Mouse (Mus musculus) heart, embryonic 13.5 days (tissue): Measurements from ENCODE around the gene Gstp3. TPM values are rescaled to one million over a fixed set of nuclear protein-coding genes. Genes with fewer than 3 reads are reported as not detected.
"Not testable (repeated sequence)": the region's sequence is repeated elsewhere in the genome, so short reads cannot be mapped to it uniquely, and the experiment has no call there.

Experiments used
- ATAC-seq: fragments of 200-750 bp; cut with Nextera tagmentation; 2 replicates; pipeline ENCODE4 v1.8.0; 2017; ENCODE audit warnings: moderate TSS enrichment; ENCODE audit not compliant: insufficient number of reproducible peaks, low FRiP score, low TSS enrichment; ENCODE audit errors: extremely low read depth
- H3K27ac ChIP-seq: fragments of 300-500 bp; sonication (generic); replicated peaks from 2 replicates; pipeline ENCODE4 v1.5.1; 2015; ENCODE audit warnings: moderate library complexity, mild to moderate bottlenecking, inconsistent platforms
- H3K27me3 ChIP-seq: fragments of 300-500 bp; sonication (generic); replicated peaks from 2 replicates; pipeline ENCODE4 v1.6.1; 2015; ENCODE audit warnings: mild to moderate bottlenecking, inconsistent platforms
- H3K36me3 ChIP-seq: fragments of 300-500 bp; sonication (generic); 2 replicates; pipeline ENCODE4 v1.6.1; 2015; ENCODE audit warnings: mild to moderate bottlenecking, inconsistent platforms
- H3K4me1 ChIP-seq: fragments of 300-500 bp; sonication (generic); 2 replicates; pipeline ENCODE4 v1.6.1; 2015; ENCODE audit warnings: inconsistent platforms
- H3K4me2 ChIP-seq: fragments of 300-500 bp; sonication (generic); 2 replicates; pipeline ENCODE4 v1.6.1; 2015; ENCODE audit warnings: inconsistent platforms, mild to moderate bottlenecking, moderate library complexity
- H3K4me3 ChIP-seq: fragments of 300-500 bp; sonication (generic); 2 replicates; pipeline ENCODE4 v1.5.1; 2015; ENCODE audit warnings: moderate library complexity, mild to moderate bottlenecking, inconsistent platforms
- H3K9ac ChIP-seq: fragments of 300-500 bp; sonication (generic); 2 replicates; pipeline ENCODE4 v1.6.1; 2015; ENCODE audit warnings: inconsistent platforms, mild to moderate bottlenecking, moderate library complexity
- H3K9me3 ChIP-seq: fragments of 300-500 bp; sonication (generic); 2 replicates; pipeline ENCODE4 v1.6.1; 2016; ENCODE audit warnings: inconsistent platforms
- WGBS: fragments of 180-500 bp; shearing (Covaris S2); methylation state at CpG from one replicate; pipeline ENCODE4 v1.1.7; 2015; ENCODE audit warnings: mixed read lengths; 5-methylcytosine and 5-hydroxymethylcytosine counted together
- polyA plus RNA-seq: library from polyadenylated mRNA; unstranded; fragments of >200 nt; fragmentation: Nextera tagmentation; extraction: Ambion mirVana; gene quantifications from 2 replicates; pipeline ENCODE4 v1.2.1, GENCODE M21; 2015

The Gstp3 gene
- polyA plus RNA-seq, 1 experiment from 2014 or later: 0.29 TPM

DNA sequence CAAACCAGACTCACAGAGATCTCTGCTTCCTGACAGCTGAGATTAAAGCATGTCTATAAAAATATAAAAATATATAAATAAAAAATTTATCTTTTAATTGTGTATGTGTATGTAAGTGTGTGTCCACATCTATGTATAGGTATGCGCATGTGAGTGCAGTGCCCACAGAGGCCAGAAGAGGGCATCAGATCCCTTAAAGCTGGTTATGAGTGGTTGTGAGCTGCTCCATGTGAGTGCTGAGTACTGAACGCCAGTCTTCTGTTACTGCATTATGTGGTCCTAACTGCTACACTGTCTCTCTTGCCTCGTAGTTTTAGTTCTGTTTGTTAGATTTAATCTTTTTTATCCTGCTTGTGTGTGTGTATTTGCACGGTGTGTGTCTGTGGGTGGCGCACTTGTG lies 8.4 kb downstream of the Gstp3 start:
- Histone ChIP-seq H3K27ac (no peak overlapping the region), H3K36me3 (no peaks in the 10 kb centered on the region), H3K9ac (no peak overlapping the region), H3K4me2 (no peak overlapping the region), H3K27me3 (no peaks in the 10 kb centered on the region), H3K9me3 (0 out of 2 replicates have a peak, but pooled peaks cover 4% of the 10 kb centered on the region), H3K4me1 (peaks cover 16% of the 10 kb centered on the region), H3K4me3 (no peak overlapping the region)
- 87% methylated on average over 5 of the region's 5 CpGs for WGBS
- no peak for ATAC-seq

DNA sequence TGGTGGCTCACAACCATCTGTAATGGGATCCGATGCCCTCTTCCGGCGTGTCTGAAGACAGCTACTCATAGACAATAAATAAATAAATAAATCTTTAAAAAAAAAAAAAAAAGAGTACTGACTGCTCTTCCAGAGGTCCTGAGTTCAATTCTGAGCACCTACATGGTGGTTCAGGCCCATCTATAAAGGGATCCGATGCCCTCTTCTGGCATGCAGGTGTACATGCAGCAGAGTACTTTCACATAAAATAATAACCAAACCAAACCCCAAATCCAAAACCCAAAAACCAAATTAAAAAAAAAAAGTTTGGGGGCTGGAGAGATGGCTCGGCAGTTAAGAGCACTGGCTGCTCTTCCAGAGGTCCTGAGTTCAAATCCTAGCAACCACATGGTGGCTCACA lies 10.3 kb downstream of the Gstp3 start:
- not testable (repeated sequence) for H3K27me3 ChIP-seq, H3K27ac ChIP-seq, H3K9ac ChIP-seq, H3K36me3 ChIP-seq, H3K9me3 ChIP-seq, ATAC-seq, H3K4me3 ChIP-seq, H3K4me1 ChIP-seq, H3K4me2 ChIP-seq
- 76% methylated on average over 5 of the region's 5 CpGs for WGBS

DNA sequence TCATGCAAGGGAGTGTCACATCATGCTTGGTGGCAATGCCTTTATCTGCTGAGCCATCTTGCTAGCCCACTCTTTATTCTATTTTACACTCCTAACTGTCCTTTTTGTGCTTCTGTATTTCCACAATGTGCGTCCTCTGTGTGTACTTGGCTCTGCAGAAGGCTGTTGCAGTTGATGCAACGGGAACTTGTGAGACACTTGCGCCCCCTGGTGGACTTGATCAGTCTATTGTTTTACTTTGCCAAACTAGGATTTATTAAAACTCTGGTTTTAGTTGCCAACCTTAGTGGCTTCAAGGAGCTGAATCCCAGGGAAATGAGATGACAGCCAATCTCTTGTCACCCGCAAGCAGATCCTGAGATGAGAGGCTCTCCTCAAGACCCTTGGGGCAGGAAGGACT lies 11.5 kb downstream of the Gstp3 start:
- 0 out of 2 replicates have a peak, but pooled peaks cover 4% of the 10 kb centered on the region for H3K9me3 ChIP-seq
- no peak overlapping the region for H3K4me3 ChIP-seq
- no peak overlapping the region for H3K9ac ChIP-seq
- peaks cover 10% of the 10 kb centered on the region for H3K4me1 ChIP-seq
- no peaks in the 10 kb centered on the region for H3K27me3 ChIP-seq
- no peak overlapping the region for H3K27ac ChIP-seq
- H3K36me3 ChIP-seq: no peaks in the 10 kb centered on the region
- WGBS: 21% methylated on average over 4 of the region's 4 CpGs
- no peak overlapping the region for H3K4me2 ChIP-seq
- ATAC-seq: no peak

DNA sequence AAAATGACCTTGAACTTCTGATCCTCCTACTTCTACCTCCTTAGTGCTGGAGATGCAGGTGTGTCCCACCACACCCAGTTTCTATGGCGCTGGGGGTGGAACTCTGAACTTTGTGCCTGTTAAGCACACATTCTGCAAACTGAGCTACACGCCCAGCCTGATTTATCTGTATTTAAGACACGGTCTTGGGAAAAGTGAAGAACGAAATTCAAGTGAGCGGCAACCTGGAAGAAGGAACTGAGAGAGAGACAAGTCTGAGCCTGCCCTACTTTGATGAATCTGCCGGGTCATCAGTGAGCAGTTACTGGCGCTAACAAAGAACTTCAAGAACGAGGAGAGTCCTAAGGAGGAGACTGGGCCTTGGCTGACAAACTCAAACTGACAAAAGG lies 12.5 kb downstream of the Gstp3 start:
- peaks cover 10% of the 10 kb centered on the region for H3K4me1 ChIP-seq
- H3K4me3 ChIP-seq: no peak overlapping the region
- H3K27me3 ChIP-seq: no peaks in the 10 kb centered on the region
- no peak overlapping the region; the same call in 1 of the 2 replicates for H3K4me2 ChIP-seq
- WGBS: 76% methylated on average over 8 of the region's 8 CpGs
- H3K9me3 ChIP-seq: 0 out of 2 replicates have a peak, but pooled peaks cover 4% of the 10 kb centered on the region
- ATAC-seq: no peak
- 0 out of 2 replicates have a peak overlapping the region, but pooled peaks have one; percentile 10 for H3K9ac ChIP-seq
- H3K27ac ChIP-seq: peak overlapping the region; percentile 13; the same call in 1 of the 2 replicates
- no peaks in the 10 kb centered on the region for H3K36me3 ChIP-seq

DNA sequence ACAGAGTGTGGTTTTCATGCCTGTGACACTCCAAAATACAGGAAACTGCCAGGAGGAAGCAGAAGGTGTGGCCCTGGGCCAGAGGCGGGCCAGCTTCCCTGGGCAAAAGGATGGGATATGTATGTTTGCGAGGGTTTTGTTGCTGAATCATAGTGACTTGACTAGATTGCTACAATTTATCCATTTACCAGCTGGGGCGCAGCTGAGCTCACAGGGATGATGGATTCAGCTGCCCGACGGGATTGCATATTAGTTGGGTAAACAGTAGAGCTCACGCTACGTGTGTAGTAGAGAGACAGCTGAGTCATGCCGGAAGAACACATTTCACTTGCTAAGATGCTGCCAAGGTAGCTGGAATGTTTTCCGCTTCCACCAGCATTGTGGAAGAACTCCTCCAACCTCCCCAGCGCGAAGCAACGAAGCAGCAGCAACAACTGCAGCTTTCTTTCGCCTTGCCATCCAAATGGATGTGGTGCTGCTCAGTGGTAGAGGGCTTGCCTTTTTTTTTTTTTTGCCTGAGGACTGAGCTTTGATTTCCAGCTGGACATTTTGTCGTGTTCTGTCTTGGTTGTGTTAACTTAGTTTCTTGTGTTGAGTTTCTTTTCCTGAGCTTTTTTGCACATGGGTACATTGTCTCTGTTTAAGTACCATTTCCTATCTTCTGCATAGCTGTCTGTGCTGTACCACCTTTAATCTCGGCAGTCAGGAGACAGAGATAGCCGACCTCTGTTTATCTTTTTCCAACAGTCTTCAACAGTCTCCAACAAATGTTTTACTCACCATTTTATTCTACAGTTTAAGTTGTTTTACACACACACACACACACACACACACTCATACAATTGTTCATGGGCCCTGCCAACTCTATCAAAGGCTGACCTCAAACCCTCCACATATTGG lies 13.2 kb downstream of the Gstp3 start, which contains the start of gene Gstp2:
Gene Gstp2, minus strand, starts transcription at position 58 of the 900 bp plus-strand sequence.
- Histone ChIP-seq H3K9ac (0 out of 2 replicates have a peak within 1 kb of the TSS, but pooled peaks have one; percentile 10), H3K27me3 (no peaks in the 10 kb centered on the region), H3K9me3 (0 out of 2 replicates have a peak, but pooled peaks cover 4% of the 10 kb centered on the region), H3K27ac (peak within 1 kb of the TSS; percentile 63; the same call in 1 of the 2 replicates), H3K4me2 (peak within 1 kb of the TSS; percentile 53), H3K36me3 (no peaks in the 10 kb centered on the region), H3K4me1 (peaks cover 10% of the 10 kb centered on the region), H3K4me3 (peak within 1 kb of the TSS; percentile 13; the same call in 1 of the 2 replicates)
- 41% methylated on average over 16 of the region's 16 CpGs for WGBS
- ATAC-seq: peak; percentile 72

DNA sequence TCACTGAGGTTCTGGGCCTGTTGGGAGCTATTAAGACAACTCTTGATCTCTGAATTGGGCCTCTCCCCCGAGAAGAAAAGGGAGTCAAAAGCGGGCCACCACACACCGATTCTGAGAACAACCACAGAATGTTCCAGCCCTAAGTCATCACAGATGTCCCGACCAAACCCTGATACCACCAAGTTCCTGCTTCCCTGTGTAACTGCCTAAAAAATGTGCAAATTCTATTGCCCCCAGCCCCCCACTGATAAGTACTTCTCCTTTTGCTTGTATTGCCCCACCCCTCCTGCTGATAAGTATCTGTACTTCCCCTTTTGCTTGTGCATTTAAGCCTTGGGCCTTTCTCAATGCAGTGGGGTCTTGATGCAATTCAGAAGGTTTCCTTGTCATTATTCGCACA lies 15.3 kb downstream of the Gstp3 start:
- ATAC-seq, H3K4me2 ChIP-seq: not testable (repeated sequence)
- WGBS: 85% methylated on average over 5 of the region's 5 CpGs

DNA sequence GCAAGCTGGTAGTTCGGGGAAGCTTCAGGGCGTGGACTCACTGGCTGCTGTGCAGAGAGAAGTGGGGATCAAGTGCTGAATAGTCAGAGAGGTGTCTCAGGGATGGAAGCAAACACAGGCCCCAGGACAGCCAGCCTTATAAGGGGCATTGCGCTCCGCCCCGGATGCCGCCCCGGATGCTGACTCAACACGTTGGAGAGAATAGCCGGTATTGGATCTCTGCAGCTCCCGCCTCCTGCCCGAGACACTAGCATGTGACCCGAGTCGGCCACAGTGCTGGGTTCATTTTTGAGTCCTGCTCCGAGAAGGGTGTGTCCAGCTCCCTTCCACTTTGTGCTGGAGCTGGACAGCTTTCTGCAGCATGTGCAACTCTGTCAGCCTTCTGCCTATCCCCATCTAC lies 17.2 kb downstream of the Gstp3 start:
- no peak overlapping the region for H3K9ac ChIP-seq
- ATAC-seq: no peak
- 60% methylated on average over 14 of the region's 14 CpGs for WGBS
- no peak overlapping the region for H3K4me3 ChIP-seq
- H3K27ac ChIP-seq: no peak overlapping the region
- no peaks in the 10 kb centered on the region for H3K9me3 ChIP-seq
- peaks cover 17% of the 10 kb centered on the region for H3K4me1 ChIP-seq
- no peaks in the 10 kb centered on the region for H3K27me3 ChIP-seq
- H3K36me3 ChIP-seq: no peaks in the 10 kb centered on the region
- H3K4me2 ChIP-seq: no peak overlapping the region; the same call in 1 of the 2 replicates

More for the DNA sequence above, 15.3 kb downstream of the Gstp3 start:
- H3K4me3 ChIP-seq, H3K27me3 ChIP-seq, H3K36me3 ChIP-seq, H3K27ac ChIP-seq, H3K9me3 ChIP-seq, H3K9ac ChIP-seq, H3K4me1 ChIP-seq: not testable (repeated sequence)

DNA sequence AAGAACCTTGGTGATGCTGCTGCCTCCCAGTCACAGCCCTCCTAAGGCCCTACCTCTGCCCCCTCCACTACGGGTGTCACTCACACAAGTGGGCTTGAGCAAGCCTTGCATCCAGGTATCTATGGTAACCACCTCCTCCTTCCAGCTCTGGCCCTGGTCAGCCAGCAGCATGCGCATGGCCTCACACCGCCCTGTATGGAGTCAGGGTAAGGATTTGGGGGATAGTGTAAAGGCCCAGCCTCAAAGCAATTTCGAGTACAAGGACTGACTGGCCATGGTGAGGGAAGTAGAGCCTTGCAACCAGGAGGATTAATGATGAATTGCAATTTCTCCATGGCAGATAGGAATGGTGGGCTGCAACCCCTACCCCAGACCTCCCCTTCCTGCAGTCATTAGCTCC lies 17.9 kb downstream of the Gstp3 start:
- not testable (repeated sequence) for H3K36me3 ChIP-seq, H3K27me3 ChIP-seq, H3K27ac ChIP-seq, H3K9ac ChIP-seq, ATAC-seq, H3K4me2 ChIP-seq, H3K4me3 ChIP-seq, H3K9me3 ChIP-seq
- peaks cover 16% of the 10 kb centered on the region for H3K4me1 ChIP-seq
- 82% methylated on average over 3 of the region's 4 CpGs for WGBS

DNA sequence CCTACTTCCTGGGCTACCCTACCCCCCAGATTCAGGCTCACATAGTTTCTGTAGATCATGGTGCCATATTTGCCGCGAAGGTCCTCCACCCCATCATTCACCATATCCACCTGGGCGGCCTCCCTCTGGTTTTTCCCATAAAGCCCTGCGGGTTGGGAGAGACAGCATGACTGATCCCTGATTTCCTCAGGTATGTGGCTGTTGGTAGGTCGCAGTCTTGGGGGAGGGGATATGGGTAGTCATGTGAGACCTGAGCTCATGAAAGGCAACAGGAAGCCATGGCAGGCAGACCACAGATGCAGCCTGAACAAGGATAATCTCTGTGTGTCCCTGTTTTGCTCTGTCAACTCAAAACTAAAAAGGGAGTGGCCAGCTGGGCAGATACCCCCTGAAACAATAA lies 18.4 kb downstream of the Gstp3 start:
- not testable (repeated sequence) for H3K4me3 ChIP-seq, ATAC-seq, H3K9me3 ChIP-seq, H3K27ac ChIP-seq, H3K4me2 ChIP-seq, H3K9ac ChIP-seq, H3K36me3 ChIP-seq, H3K27me3 ChIP-seq
- WGBS: 80% methylated on average over 5 of the region's 5 CpGs
- H3K4me1 ChIP-seq: peaks cover 16% of the 10 kb centered on the region

DNA sequence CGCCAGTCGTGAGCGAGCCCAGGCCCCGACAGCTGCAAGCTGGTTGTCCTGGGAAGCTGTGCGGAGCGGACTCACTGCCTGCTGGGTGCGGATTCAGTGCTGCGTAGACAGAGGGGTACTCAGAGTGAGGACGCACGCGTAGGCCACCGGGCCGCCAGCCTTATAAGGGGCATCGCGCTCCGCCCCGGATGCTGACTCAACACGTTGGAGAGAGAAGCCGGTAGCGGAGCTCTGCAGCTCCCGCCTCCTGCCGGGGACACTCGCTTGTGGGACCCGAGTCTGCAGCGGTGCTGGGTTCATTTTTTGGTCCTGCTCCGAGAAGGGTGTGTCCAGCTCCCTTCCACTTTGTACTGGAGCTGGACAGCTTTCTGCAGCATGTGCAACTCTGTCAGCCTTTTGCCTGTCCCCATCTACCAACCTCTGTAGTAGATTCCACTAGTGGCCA lies 21.6 kb downstream of the Gstp3 start, which contains the start of gene Gstp1:
Gene Gstp1, minus strand, starts transcription at position 198 of the 445 bp plus-strand sequence.
- Histone ChIP-seq H3K4me2 (peak within 1 kb of the TSS; percentile 85), H3K27ac (peak within 1 kb of the TSS; percentile 79), H3K9ac (peak within 1 kb of the TSS; percentile 91), H3K4me3 (peak within 1 kb of the TSS; percentile 74), H3K4me1 (peaks cover 17% of the 10 kb centered on the region), H3K9me3 (no peaks in the 10 kb centered on the region), H3K27me3 (no peaks in the 10 kb centered on the region), H3K36me3 (peaks cover 14% of the 10 kb centered on the region)
- under 1% methylated on average over 26 of the region's 26 CpGs for WGBS
- peak; percentile 80 for ATAC-seq

DNA sequence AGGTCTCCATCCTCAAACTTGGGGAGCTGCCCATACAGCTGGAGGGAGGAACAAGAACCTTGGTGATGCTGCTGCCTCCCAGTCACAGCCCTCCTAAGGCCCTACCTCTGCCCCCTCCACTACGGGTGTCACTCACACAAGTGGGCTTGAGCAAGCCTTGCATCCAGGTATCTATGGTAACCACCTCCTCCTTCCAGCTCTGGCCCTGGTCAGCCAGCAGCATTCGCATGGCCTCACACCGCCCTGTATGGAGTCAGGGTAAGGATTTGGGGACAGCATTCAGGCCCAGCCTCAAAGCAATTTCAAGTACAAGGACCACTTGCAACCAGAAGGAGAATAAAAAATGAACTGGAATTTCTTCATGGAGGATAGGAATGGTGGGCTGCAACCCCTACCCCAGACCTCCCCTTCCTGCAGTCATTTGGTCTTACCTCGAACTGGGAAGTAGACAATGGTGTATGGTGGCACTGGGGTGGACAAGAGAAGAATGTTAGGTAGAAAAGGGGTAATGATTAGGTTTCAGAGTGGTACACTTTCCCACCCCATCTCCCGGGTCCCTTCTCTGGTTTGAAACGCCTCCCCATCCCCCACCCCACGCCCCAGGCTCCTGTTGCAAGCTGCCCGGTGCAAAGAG lies 22.1 kb downstream of the Gstp3 start:
- Histone ChIP-seq H3K4me3 (peak overlapping the region; percentile 74), H3K27ac (peak overlapping the region; percentile 79), H3K4me1 (peaks cover 17% of the 10 kb centered on the region), H3K36me3 (peaks cover 14% of the 10 kb centered on the region), H3K4me2 (peak overlapping the region; percentile 85), H3K9ac (peak overlapping the region; percentile 91)
- not testable (repeated sequence) for H3K9me3 ChIP-seq, ATAC-seq, H3K27me3 ChIP-seq
- 28% methylated on average over 8 of the region's 8 CpGs for WGBS
